Mouse (Mus musculus) kidney, embryonic 14.5 days (tissue): ENCODE measurements at regions not wholly inside any gene's neighbourhood (a gene's known extent, or its start where the extent isn't known, plus 50 kb on each side); places are given as distances from the start of the nearest gene placed in this dataset. TPM values are rescaled to one million over a fixed set of nuclear protein-coding genes. Genes with fewer than 3 reads are reported as not detected.

Source experiments
- ATAC-seq: fragments of 200-750 bp; cut with Nextera tagmentation; 2 replicates; pipeline ENCODE4 v1.8.0; 2017; ENCODE audit warnings: moderate number of reproducible peaks, mild to moderate bottlenecking, moderate TSS enrichment, moderate library complexity; ENCODE audit not compliant: low FRiP score, low TSS enrichment
- H3K27ac ChIP-seq: fragments of 300-500 bp; sonication (generic); 2 replicates; pipeline ENCODE4 v1.5.1; 2014; ENCODE audit warnings: low read depth, mild to moderate bottlenecking, low read length, moderate library complexity, mixed read lengths
- H3K27me3 ChIP-seq: fragments of 300-500 bp; sonication (generic); 2 replicates; pipeline ENCODE4 v1.6.1; 2014; ENCODE audit warnings: mild to moderate bottlenecking, low read length; ENCODE audit not compliant: control insufficient read depth, insufficient read depth
- H3K36me3 ChIP-seq: fragments of 300-500 bp; sonication (generic); 2 replicates; pipeline ENCODE4 v1.6.1; 2014; ENCODE audit warnings: low read length, mixed read lengths; ENCODE audit not compliant: control insufficient read depth, insufficient read depth
- H3K4me1 ChIP-seq: fragments of 300-500 bp; sonication (generic); 2 replicates; pipeline ENCODE4 v1.6.1; 2014; ENCODE audit warnings: low read length, mixed read lengths; ENCODE audit not compliant: control insufficient read depth, insufficient read depth
- H3K4me2 ChIP-seq: fragments of 300-500 bp; sonication (generic); replicated peaks from 2 replicates; pipeline ENCODE4 v1.6.1; 2014; ENCODE audit warnings: low read depth, mild to moderate bottlenecking, low read length
- H3K4me3 ChIP-seq: fragments of 300-500 bp; sonication (generic); 2 replicates; pipeline ENCODE4 v1.5.1; 2014; ENCODE audit warnings: mild to moderate bottlenecking, low read length
- H3K9ac ChIP-seq: fragments of 300-500 bp; sonication (generic); 2 replicates; pipeline ENCODE4 v1.6.1; 2014; ENCODE audit warnings: low read depth, mild to moderate bottlenecking, low read length, moderate library complexity
- H3K9me3 ChIP-seq: fragments of 300-500 bp; sonication (generic); 2 replicates; pipeline ENCODE4 v1.6.1; 2016; ENCODE audit warnings: low read length; ENCODE audit not compliant: control insufficient read depth
- WGBS: fragments of 180-500 bp; shearing (Covaris S2); extraction: QIAGEN DNeasy Blood & Tissue Kit; methylation state at CpG from one replicate; pipeline ENCODE4 v1.1.7; 2014; 5-methylcytosine and 5-hydroxymethylcytosine counted together
- microRNA counts: library from miRNA; unstranded; fragments of <30 nt; microRNA quantifications from one replicate; lab custom pipeline; 2017
- microRNA-seq: library from miRNA; unstranded; fragments of <30 nt; microRNA quantifications from one replicate; pipeline ENCODE4, GENCODE M21; 2016

DNA sequence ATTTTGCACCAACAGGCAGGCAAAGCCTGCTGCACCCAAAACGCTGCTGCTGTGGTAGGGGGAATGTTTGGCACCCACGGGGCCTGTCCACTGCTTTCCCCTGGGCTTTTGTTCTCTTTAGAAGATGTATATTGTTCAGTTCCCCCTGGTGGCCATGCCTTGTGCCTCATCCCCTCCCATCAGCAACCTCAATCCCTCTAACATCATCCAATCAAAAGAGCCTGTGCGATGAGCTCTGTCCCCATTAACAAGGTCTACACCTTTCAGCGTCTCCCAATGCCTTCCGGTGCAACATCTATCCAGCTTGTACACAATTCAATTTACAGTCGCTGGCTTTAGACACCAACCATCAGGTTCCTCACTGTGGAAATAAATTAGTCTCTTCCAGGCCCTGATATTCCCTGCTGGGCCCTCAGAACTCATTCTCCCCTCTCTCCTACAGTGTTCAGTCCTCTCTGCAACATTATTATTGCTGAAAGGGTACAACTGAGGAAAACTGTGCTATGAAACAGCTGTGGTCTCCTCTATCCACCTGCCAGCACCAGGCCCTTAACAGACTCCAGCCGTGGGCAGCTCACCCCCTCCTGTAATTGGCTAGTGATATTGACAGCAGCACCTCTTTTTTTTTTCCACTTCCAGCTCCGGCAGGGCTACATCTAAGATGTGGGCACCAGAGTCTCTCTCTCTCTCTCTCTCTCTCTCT, 75.5 kb upstream of the Ankrd34c start:
- H3K27me3 ChIP-seq, result no peaks in the 10 kb centered on the region
- H3K4me3 ChIP-seq, result no peak overlapping the region
- no peaks in the 10 kb centered on the region for H3K4me1 ChIP-seq
- H3K9ac ChIP-seq, result no peak overlapping the region
- H3K4me2 ChIP-seq, result no peak overlapping the region
- 62% methylated on average over 8 of the region's 8 CpGs for WGBS
- ATAC-seq, result no peak
- no peaks in the 10 kb centered on the region for H3K9me3 ChIP-seq
- H3K27ac ChIP-seq, result no peak overlapping the region
- H3K36me3 ChIP-seq, result no peaks in the 10 kb centered on the region

- Histone ChIP-seq H3K4me1 (no peaks in the 10 kb centered on the region), H3K4me2 (no peak overlapping the region), H3K27ac (no peak overlapping the region), H3K4me3 (no peak overlapping the region), H3K9me3 (no peaks in the 10 kb centered on the region), H3K36me3 (no peaks in the 10 kb centered on the region), H3K9ac (no peak overlapping the region), H3K27me3 (no peaks in the 10 kb centered on the region)
- WGBS, result 62% methylated on average over 6 of the region's 6 CpGs
- no peak for ATAC-seq
Measured at GRCm38 (mm10) chr9:89807381-89807780, 69.1 kb upstream of the Ankrd34c start.

DNA sequence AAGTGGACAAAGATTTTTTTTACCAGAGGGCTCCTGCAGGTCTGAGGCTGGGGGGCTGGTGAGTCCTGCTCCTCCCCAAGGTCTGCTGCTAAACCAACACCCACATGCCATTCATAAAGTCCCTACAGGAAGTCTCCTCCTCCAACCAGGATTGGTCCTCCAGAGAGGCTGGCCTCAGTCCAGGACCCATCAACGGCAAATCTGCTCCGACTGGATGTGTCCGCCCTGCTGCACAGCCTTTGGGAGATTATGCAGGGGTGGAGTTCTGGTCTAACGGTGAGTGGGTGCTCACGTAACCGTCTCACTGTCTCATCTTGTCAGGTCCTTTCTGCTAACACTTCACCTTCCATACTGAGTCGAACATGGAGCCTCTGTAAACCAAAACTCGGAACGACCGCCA, 64.4 kb upstream of the Ankrd34c start:
- no peaks in the 10 kb centered on the region for H3K36me3 ChIP-seq
- H3K4me2 ChIP-seq, result no peak overlapping the region
- H3K9me3 ChIP-seq, result no peaks in the 10 kb centered on the region
- H3K4me3 ChIP-seq, result no peak overlapping the region
- no peak overlapping the region for H3K27ac ChIP-seq
- no peaks in the 10 kb centered on the region for H3K27me3 ChIP-seq
- H3K4me1 ChIP-seq, result no peaks in the 10 kb centered on the region
- no peak overlapping the region for H3K9ac ChIP-seq
- 0 out of 2 replicates have a peak, but pooled peaks have one; percentile 43 for ATAC-seq
- WGBS, result 77% methylated on average over 10 of the region's 10 CpGs

DNA sequence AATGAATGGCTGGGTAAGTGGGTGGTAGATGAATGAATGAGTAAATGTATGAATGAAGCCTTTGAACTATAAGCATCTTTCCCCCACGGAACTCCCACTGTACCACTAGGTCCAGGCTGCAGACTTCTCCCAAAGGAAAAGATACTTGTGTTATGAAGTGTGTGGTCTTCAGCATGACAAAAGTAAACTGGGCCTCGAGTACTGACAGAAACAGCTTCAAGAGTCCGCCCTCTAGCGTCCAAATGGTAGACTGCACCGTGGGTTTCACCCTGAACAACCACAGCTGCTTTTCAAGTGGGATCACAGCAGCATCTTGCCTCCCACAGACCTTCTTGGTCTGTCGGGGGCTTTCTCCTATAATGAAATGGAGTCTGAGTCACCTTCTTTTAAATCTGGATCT, 54.7 kb upstream of the Ankrd34c start:
- no peak; the same call in 1 of the 2 replicates for ATAC-seq
- Histone ChIP-seq H3K36me3 (no peaks in the 10 kb centered on the region), H3K4me2 (no peak overlapping the region), H3K4me1 (no peaks in the 10 kb centered on the region), H3K9ac (no peak overlapping the region), H3K27ac (no peak overlapping the region), H3K27me3 (no peaks in the 10 kb centered on the region), H3K4me3 (no peak overlapping the region), H3K9me3 (no peaks in the 10 kb centered on the region)
- 10% methylated on average over 6 of the region's 6 CpGs for WGBS

- Histone ChIP-seq H3K4me2 (no peak overlapping the region), H3K27ac (no peak overlapping the region), H3K36me3 (no peaks in the 10 kb centered on the region), H3K9me3 (no peaks in the 10 kb centered on the region), H3K4me3 (no peak overlapping the region), H3K4me1 (no peaks in the 10 kb centered on the region), H3K27me3 (no peaks in the 10 kb centered on the region), H3K9ac (no peak overlapping the region)
- 65% methylated on average over 5 of the region's 5 CpGs for WGBS
- ATAC-seq, result no peak
Measured at GRCm38 (mm10) chr9:89789926-89790325, 51.7 kb upstream of the Ankrd34c start.

DNA sequence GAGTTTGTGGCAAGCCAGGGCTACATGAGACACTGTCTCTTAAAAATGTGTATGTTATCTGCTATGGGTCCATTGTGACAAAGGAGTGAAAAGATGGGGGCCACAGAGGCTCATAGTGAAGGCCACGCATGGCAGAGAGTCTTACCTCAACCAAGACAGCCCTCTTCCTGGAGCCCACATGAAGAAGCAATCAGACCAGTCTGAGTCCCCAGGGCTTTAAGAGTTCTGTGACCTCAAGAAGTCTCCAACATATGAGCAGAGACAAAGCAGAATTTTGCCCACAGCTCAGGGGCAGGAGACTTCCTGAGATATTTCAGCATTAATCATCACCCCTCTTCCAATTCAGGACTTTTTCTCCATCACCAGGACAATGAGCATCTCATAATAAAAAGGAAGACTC, 50.4 kb upstream of the Ankrd34c start:
- no peak overlapping the region for H3K27ac ChIP-seq
- H3K9me3 ChIP-seq, result no peaks in the 10 kb centered on the region
- no peak overlapping the region for H3K4me3 ChIP-seq
- ATAC-seq, result no peak
- H3K36me3 ChIP-seq, result no peaks in the 10 kb centered on the region
- WGBS, result 96% methylated on average over 1 of the region's 1 CpGs
- no peak overlapping the region for H3K4me2 ChIP-seq
- H3K4me1 ChIP-seq, result no peaks in the 10 kb centered on the region
- H3K27me3 ChIP-seq, result no peaks in the 10 kb centered on the region
- no peak overlapping the region for H3K9ac ChIP-seq

MicroRNA genes in the stretch of these regions (microRNA counts, 519-probe panel; counts per million panel counts)
- microRNA mmu-miR-184 (lab: Ali Mortazavi, UCI), result not detected

Small RNAs in the stretch of these regions (microRNA-seq; reads per million reads assigned to microRNA genes)
- 2.5 reads per million, percentile 8 among the genes with 10 or more reads in this experiment for gene Mir184
